Mouse (Mus musculus) small intestine, adult 2 months (tissue): ENCODE measurements around the gene M1ap.

Experiments used
- CTCF ChIP-seq: fragments of 200-500 bp; IDR thresholded peaks from 2 replicates; pipeline ENCODE4 v1.5.1; 2012; ENCODE audit warnings: low read depth, mild to moderate bottlenecking, control low read depth, inconsistent platforms, low read length, moderate library complexity, mixed read lengths; ENCODE audit not compliant: insufficient replicate concordance, insufficient read length; ENCODE audit errors: extremely low read depth
- POLR2A ChIP-seq: fragments of 200-500 bp; IDR thresholded peaks from 2 replicates; pipeline ENCODE4 v1.6.1; 2012; ENCODE audit warnings: low read depth, mild to moderate bottlenecking, control low read depth, inconsistent platforms, low read length, moderate library complexity

DNA sequence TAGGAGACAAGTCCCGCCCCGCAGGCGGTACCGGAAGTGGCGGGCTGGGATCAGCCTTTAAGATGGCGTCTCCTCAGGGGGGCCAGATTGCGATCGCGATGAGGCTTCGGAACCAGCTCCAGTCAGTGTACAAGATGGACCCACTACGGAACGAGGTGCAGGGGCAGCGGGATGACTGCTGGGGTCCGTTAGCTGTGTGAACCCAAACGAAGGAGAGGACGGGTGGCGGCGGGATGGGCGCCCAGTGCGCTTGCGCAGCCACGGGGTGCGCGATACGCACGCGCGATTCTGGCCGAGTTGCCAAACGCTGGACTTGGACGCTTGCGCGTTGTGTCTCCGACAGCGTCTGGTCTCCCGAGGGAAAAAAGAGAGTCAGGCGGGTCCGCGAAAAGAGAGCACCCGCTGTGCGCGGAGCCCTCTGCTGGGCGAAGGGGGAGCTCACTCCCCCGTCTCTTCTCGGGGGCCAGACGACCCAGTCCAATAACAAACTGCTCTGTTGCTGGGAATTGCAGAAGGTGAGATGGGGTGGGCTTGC is 131.7 kb downstream of the M1ap start:
- TF ChIP-seq CTCF: peak; percentile 48; the same call in 1 of the 2 replicates
- TF ChIP-seq POLR2A: no peak
